Mouse (Mus musculus) skeletal muscle tissue, adult 2 months (tissue): ENCODE data around the gene Hoxb13.

Experiments used
- DNase-seq: peaks from one replicate; pipeline ENCODE4 v3.0.0-alpha.2; 2012; ENCODE audit warnings: low read depth, low spot score

The Hoxb13 gene

GRCm38 (mm10) chr11:96193521-96194400, at the start of gene Hoxb13:
Gene Hoxb13 (plus strand): TSS chr11:96194316.
- no peak for DNase-seq

- peak; percentile 18 for DNase-seq
Observed at GRCm38 (mm10) chr11:96145622-96146270, 48.4 kb upstream of the Hoxb13 start.

GRCm38 (mm10) chr11:96147471-96147870, 46.6 kb upstream of the Hoxb13 start:
- no peak for DNase-seq

GRCm38 (mm10) chr11:96164769-96165168, 29.3 kb upstream of the Hoxb13 start:
- DNase-seq = no peak

DNA sequence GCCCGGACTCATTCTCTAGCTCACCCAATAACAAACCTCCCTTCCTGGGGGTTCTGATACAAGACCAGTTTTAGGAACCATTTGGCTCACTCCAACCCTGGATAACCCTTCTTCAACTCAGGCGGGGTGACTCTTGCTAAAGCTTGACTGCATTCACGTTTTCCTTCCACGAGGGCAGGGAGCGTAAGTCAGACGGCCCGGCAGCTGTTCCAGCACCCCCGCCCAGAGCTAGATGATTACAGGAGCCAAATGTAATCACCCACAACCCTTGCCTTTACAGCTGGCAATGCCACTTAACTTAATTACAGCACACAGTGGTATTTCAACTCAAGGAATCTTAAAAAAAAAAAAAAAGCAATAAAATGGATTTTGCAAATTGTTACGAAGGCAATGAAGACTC, 26.0 kb upstream of the Hoxb13 start:
- no peak for DNase-seq

DNA sequence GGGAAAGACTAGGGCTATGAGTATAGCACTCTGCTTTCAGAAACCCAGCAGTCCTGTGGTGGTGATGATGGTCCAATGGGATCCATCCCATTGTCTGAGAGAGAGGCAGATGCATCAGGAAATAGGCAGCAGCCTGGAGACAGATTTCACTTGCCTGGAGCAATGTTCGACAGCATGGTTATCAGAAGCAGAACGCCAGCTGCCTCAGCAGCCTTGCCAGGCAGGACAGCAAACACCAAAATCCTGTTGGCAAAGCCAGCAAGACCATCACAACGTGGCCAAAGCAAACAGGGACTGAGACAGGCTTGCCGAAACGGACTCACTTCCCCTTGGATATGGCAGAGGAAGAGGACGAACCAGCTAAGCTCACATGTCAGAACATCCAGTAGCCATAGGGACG, 25.1 kb upstream of the Hoxb13 start:
- DNase-seq = no peak

GRCm38 (mm10) chr11:96170711-96171379, 23.3 kb upstream of the Hoxb13 start:
- DNase-seq = no peak

- no peak for DNase-seq
Observed at GRCm38 (mm10) chr11:96171601-96172000, 22.5 kb upstream of the Hoxb13 start.

DNA sequence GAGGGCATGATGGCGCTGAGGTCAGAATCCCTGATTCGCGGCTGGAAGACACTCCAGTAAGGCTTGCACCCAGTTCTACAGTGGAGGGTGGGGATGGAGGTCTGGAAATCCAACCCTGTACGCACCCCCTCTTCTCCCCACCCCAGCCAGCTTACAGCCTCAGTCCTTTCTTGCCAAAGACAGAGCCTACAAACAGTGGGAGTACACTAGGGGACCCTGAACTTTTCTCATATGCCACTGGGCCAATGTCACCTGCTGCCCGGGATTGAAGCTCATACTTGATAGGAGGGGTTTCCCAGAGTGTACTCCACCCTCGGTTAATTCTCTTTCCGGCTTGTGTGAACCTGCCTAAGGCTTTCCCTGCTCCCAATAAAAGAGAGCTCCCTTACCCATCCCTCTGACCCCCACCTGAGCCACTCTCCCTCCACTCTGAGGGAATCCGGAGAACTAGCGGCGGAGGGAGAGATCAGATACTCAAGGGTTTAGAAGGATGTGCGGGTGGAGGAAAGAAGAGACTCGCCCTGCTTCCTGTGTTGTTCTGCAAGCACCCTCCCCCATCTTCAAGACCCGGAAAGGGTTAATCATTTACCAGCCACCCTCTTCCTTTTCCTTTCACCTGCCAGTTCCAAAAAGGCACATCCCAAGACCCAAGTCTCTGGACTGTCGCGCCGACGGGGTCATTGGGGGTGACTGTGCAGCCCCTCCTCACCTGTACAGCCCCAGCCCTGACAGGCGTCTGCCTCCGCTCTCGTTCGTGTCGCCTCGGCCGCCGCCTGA, 21.4 kb upstream of the Hoxb13 start:
- no peak for DNase-seq

DNA sequence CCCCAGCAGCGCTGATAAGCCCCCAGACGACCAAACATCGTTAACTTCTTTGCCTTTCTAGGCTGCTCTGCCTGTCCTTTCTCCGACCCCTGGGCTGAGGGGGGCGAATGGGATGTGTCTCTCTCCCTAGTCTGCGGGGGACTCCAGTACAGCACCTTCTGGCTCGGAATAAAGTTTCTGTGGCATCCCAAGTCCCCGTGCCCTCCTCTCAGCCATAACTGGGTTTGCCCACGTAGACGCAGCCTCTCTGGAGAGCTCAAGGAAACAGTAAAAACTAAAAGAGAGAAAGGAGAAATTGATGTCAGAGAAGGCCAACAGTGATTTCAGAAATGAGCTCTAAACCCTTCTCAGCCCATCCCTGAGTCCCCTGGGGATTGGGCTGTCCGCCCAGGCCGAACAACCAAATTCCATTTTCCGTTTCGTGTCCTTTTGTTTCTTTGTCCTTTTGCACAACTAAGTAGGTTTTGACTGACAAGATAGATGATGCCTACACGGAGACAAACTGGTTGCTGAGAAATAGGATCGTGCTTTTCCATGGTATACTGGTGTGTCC, 20.8 kb upstream of the Hoxb13 start:
- no peak for DNase-seq

- no peak for DNase-seq
Observed at GRCm38 (mm10) chr11:96174881-96175280, 19.2 kb upstream of the Hoxb13 start.

DNA sequence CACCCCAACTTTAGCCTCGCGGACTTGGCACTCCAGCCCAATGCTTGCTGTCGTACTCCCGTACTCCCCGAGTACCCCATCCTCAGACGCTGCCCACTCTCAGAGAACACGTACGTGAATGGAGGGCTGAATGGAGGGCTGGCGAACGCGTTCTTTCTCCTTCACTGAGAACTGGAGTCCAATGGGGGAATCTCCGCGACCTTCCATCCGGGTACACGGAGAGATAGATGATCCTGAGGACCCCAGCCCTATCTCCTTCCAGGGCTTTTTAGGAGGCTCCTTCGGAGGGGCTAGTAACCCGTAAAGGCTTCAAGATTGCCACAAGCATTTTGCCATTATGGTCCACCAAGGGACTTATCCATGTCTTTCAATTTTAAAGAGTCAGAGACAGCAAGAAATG, 18.6 kb upstream of the Hoxb13 start:
- no peak for DNase-seq

DNA sequence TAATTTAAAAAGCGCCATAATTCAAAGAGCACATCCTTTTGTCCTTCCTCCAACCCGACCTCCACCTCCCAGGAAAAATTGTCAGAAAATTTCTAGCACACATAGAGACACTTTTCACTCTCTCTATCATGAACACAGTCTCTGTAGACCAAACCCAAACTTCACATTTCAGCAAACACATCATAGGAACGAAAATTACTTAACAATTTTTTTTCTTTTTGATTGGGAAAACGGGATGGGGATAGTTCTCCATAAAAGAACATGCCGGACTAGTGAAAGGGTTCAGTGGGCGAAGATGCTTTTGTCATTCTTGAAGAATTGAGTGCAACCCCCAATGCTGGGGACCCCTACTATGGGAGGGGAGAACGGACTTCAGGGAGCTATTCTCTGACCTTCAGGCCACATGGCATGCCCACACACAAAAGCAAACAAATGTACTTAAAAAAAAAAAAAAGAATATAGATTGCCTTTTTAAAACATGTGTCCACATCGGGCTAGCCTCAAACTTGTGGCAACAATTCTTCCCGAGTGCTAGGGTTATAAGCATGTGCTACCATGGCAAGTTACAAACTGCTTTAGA, 18.1 kb upstream of the Hoxb13 start:
- no peak for DNase-seq

DNA sequence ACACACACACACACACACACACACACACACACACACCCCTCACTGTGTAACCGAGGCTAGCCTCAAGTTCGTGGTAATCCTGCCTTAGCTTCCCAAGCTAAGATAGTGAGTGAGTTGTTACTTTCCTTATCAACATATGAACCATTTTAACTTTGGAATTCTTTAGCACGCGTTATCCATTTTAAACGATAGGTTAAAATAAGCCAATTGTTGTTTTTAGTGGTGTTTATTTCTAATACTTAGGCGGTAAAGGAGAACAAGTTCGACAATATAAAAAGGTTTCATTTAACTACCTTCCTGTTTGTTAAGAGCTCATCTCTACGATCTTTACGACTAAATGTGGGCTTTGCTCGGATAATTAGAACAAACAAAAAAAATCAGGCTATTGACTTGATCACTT, 17.3 kb upstream of the Hoxb13 start:
- no peak for DNase-seq

DNA sequence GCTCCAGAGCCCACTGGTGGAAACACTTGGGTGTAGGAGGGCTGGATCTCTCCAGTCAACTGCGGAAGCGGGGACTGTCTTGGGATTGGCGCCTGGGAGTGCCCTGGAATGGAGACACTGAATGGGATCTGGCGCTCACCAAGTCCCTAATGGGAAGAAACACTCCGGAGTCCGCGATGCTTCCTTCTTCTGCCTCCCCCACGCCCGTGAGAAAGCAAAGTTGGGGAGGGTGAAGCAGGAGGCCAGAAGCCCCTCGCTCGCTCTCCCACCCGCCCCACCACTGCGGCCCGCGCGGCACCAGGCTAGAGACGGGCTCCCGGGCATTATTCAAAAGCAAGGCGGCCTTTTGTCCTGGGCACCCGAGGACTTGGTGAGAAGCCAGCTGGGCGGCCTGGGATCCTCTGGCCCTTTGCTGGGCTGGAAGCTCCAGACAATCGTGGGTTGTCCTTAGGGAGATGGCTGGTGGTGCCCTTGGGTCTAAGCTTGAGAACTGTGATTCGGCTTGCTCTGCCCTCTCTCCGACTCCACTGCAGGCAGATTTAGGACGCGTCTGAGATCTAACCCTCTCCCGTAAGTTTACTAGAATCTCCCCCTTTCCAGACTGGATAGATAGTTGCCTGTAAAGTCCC, 16.5 kb upstream of the Hoxb13 start:
- no peak for DNase-seq

DNA sequence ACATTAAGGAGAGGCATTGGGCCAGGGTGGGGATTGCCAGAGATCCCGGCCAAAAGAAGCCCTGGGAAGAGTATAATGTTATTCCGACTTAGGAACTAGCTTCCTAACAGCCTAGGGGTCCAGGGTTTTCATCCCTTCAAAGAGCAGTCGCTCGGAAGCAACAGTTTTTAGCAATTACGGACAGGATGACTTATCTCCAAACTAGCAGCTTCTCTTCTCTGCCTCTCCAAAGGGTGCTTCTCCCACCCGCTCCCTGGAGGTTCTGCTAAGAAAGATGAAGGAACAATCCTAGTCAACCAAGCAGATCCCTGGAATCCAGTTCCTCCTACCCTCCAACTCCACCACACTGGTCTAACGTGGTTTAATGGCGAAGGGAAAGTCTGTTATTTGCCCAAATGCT, 15.8 kb upstream of the Hoxb13 start:
- DNase-seq = no peak

- no peak for DNase-seq
Observed at GRCm38 (mm10) chr11:96178911-96179503, 15.1 kb upstream of the Hoxb13 start.

- DNase-seq = no peak
Observed at GRCm38 (mm10) chr11:96181061-96181460, 13.1 kb upstream of the Hoxb13 start.

GRCm38 (mm10) chr11:96184233-96184632, 9.9 kb upstream of the Hoxb13 start:
- no peak for DNase-seq

- no peak for DNase-seq
Observed at GRCm38 (mm10) chr11:96187321-96187720, 6.8 kb upstream of the Hoxb13 start.
